Mouse (Mus musculus): ENCODE results near the gene Gal3st4. TPM values are rescaled to one million over a fixed set of nuclear protein-coding genes. Genes with fewer than 3 reads are reported as not detected.

Gal3st4 gene
- total and polyA plus RNA-seq, 3 experiments: 0.15 to 0.17 TPM; not detected in 1

DNA sequence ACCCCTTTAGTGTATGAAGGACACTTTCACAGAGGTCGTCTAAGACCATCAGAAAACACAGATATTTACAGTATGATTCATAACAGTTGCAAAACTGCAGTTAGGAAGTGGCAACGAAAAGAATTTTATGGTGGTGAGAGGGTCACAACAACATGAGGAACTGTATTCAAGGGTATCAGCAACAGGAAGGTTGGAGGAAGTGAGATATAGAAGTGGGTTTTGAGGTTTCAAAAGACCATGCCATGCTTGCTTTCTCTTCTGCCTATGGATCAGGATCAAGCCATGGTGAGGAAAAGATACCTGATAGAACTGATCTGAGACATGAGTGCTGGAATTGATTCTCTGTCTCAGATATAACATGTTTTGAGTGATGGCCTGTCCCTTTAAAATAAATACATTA lies 45.3 kb downstream of the Gal3st4 start (continued):
- TF ChIP-seq NRF1 (IDR thresholded peaks at IDR 0.05; ENCODE audit: insufficient read depth, low read depth, low read length, poor library complexity, severe bottlenecking) (no peak), JUND (IDR thresholded peaks at IDR 0.05; ENCODE audit: low read depth, low read length) (peak; percentile 74), MAZ (IDR thresholded peaks at IDR 0.05; ENCODE audit: low read depth, low read length) (no peak), USF1 (IDR thresholded peaks at IDR 0.05; ENCODE audit: low read depth, low read length) (no peak), USF2 (IDR thresholded peaks at IDR 0.05; ENCODE audit: borderline replicate concordance in 1 of 2, insufficient read depth in 1 of 2, low read depth in 1 of 2, low read length in 2 of 2) (no peak), KAT2A (conservative IDR thresholded peaks at IDR 0.05; ENCODE audit: low read depth, low read length) (no peak), SIN3A (IDR thresholded peaks at IDR 0.05; ENCODE audit: low read length) (peak; percentile 93), ELF1 (IDR thresholded peaks at IDR 0.05; ENCODE audit: low read depth, low read length) (0 out of 2 replicates have a peak, but pooled peaks have one; percentile 21), SMC3 (IDR thresholded peaks at IDR 0.05; ENCODE audit: low read depth, low read length) (no peak), CHD2 (IDR thresholded peaks at IDR 0.05; ENCODE audit: low read length) (peak; percentile 34; the same call in 1 of the 2 replicates), EP300 (IDR thresholded peaks at IDR 0.05; ENCODE audit: low read depth in 1 of 2, low read length in 2 of 2) (peak; percentile 99 to 100), MEF2A (IDR thresholded peaks at IDR 0.05; ENCODE audit: extremely low read depth, insufficient replicate concordance, low read depth, low read length, poor library complexity, severe bottlenecking) (no peak), BHLHE40 (IDR thresholded peaks at IDR 0.05; ENCODE audit: borderline replicate concordance, low read depth, low read length) (peak; percentile 68; the same call in 1 of the 2 replicates)

DNA sequence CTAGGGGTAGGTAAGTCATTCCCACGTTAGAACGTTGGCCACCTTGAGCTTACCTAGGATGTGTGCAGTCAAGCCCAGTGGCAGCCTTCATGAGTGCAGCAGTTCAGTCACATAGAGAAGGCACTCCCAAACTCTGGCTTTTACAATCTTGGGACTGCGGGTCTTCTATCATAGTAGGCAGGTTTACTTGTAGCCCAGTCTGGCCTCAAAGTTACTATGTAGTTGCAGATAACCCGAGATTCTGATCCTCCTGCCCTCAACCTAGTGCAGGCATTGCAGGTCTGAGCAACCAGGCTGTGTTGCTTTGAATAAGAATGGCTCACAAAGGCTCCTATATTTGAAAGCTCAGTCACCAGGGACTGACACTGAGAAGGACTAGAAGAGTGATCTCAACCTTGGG lies 46.1 kb downstream of the Gal3st4 start:
- no peaks in the 10 kb centered on the region for H3K79me2 ChIP-seq (ENCODE audit: control insufficient read depth, insufficient read depth, low read length, poor library complexity)

More for the DNA sequence above, 46.1 kb downstream of the Gal3st4 start:
- H3K27ac ChIP-seq (ENCODE audit: control insufficient read depth, low read depth, low read length): peak overlapping the region; percentile 14; the same call in 1 of the 2 replicates
- TF ChIP-seq MYB (IDR thresholded peaks at IDR 0.05; ENCODE audit: low read depth, low read length): no peak
- TF ChIP-seq POLR2A (IDR thresholded peaks at IDR 0.05; ENCODE audit: control insufficient read depth in 1 of 2, insufficient read depth in 1 of 2, low read depth in 1 of 2, low read length in 2 of 2, poor library complexity in 1 of 2): no peak
- no peak for TF ChIP-seq MAZ (IDR thresholded peaks at IDR 0.05; ENCODE audit: low read depth, low read length)
- TF ChIP-seq ETS1 (IDR thresholded peaks at IDR 0.05; ENCODE audit: low read depth, low read length): no peak
- no peak for TF ChIP-seq GABPA (IDR thresholded peaks at IDR 0.05; ENCODE audit: low read depth, low read length)
- TF ChIP-seq CTCF (IDR thresholded peaks at IDR 0.05 in 2 of 3, conservative IDR thresholded peaks at IDR 0.05 in 1 of 3; ENCODE audit: control insufficient read depth in 1 of 3, insufficient read depth in 1 of 3, low read depth in 2 of 3, low read length in 3 of 3, poor library complexity in 1 of 3, severe bottlenecking in 1 of 3): no peak
- no peak for TF ChIP-seq MYC (IDR thresholded peaks at IDR 0.05; ENCODE audit: low read depth, low read length)
- TF ChIP-seq EP300 (IDR thresholded peaks at IDR 0.05; ENCODE audit: low read depth in 1 of 2, low read length in 2 of 2): no peak
- TF ChIP-seq POLR2AphosphoS5 (IDR thresholded peaks at IDR 0.05; ENCODE audit: borderline replicate concordance, low read depth, low read length): no peak
- TF ChIP-seq USF2 (IDR thresholded peaks at IDR 0.05; ENCODE audit: borderline replicate concordance in 1 of 2, insufficient read depth in 1 of 2, low read depth in 1 of 2, low read length in 2 of 2): no peak
- TF ChIP-seq RCOR1 (IDR thresholded peaks at IDR 0.05; ENCODE audit: low read depth, low read length): no peak
- TF ChIP-seq USF1 (IDR thresholded peaks at IDR 0.05; ENCODE audit: low read depth, low read length): no peak
- no peak for TF ChIP-seq SMC3 (IDR thresholded peaks at IDR 0.05; ENCODE audit: low read depth, low read length)
- no peak for TF ChIP-seq HCFC1 (IDR thresholded peaks at IDR 0.05; ENCODE audit: low read depth, low read length)
- peak; percentile 38 for DNase-seq (ENCODE audit: low read depth, low spot score)
- H3K27me3 ChIP-seq (ENCODE audit: control insufficient read depth in 1 of 2, insufficient read depth in 2 of 2, low read length in 2 of 2): no peaks in the 10 kb centered on the region
- peaks cover 10 to 19% of the 10 kb centered on the region in 2 experiments for H3K4me1 ChIP-seq (ENCODE audit: control insufficient read depth in 1 of 2, insufficient read depth in 2 of 2, low read length in 2 of 2)
- no peak overlapping the region for H3K9ac ChIP-seq (ENCODE audit: control insufficient read depth, low read depth, low read length, poor library complexity, severe bottlenecking)
- H3K36me3 ChIP-seq (ENCODE audit: control insufficient read depth in 1 of 2, insufficient read depth in 2 of 2, low read length in 2 of 2): peaks cover 0 to 19% of the 10 kb centered on the region in 2 experiments; a peak in 2 of 4 replicates
- H3K4me3 ChIP-seq (ENCODE audit: control insufficient read depth in 1 of 2, insufficient read depth in 1 of 2, low read depth in 2 of 2, low read length in 2 of 2): no peak overlapping the region
- H3K9me3 ChIP-seq (replicated peaks; ENCODE audit: insufficient read depth, low read length): no peaks in the 10 kb centered on the region
